13 mouse cellular contexts compared by ENCODE assay signal in genomic region chr9:43843711-43844127, GRCm38 (mm10).
A peak's percentile ranks its signal among the peaks of the same experiment; 100 is the strongest.
DNase-seq lines count a peak whose midpoint lies in the region; ATAC-seq and TF ChIP-seq lines count a peak whose summit lies in the region.
"Had no signal": no experiment of that assay in that cellular context is flagged by ENCODE, and none has a peak within 500 bp of the region (broad histone marks: within the 10 kb centered on the region; RNA-seq: fewer than 3 reads in every experiment).

No protein-coding gene starts in this region.

- peaks cover 40% of the 10 kb centered on the region for H3K27me3 ChIP-seq in kidney, embryonic 15.5 days
- no peaks in the 10 kb centered on the region for H3K27me3 ChIP-seq in embryonic facial prominence, embryonic 14.5 days (replicated peaks; ENCODE audit: control insufficient read depth, insufficient read depth, low read length)

- intact Hi-C loops in gastrocnemius, adult 2 months (cut with DNase I), result no loop called here

- no peak for TF ChIP-seq CTCF in gastrocnemius, adult 2 months (IDR thresholded peaks at IDR 0.05)

- WGBS in kidney, embryonic 15.5 days, result 2% methylated on average over 2 of the region's 3 CpGs
- 0% methylated on average over 2 of the region's 3 CpGs for WGBS in embryonic facial prominence, embryonic 14.5 days

- no peak overlapping the region for H3K27ac ChIP-seq in kidney, embryonic 15.5 days
- H3K27ac ChIP-seq in embryonic facial prominence, embryonic 14.5 days (replicated peaks; ENCODE audit: low read depth, low read length), result no peak overlapping the region
- no peak overlapping the region for H3K27ac ChIP-seq in gastrocnemius, adult 2 months
- H3K27ac ChIP-seq: macrophage had no signal

- no peak overlapping the region for H3K4me3 ChIP-seq in kidney, embryonic 15.5 days (replicated peaks)
- no peak overlapping the region for H3K4me3 ChIP-seq in embryonic facial prominence, embryonic 14.5 days (ENCODE audit: low read depth, low read length)
- H3K4me3 ChIP-seq in gastrocnemius, adult 2 months, result no peak overlapping the region
- H3K4me3 ChIP-seq: neural tube, embryonic 13.5 days had no signal

- H3K4me2 ChIP-seq in kidney, embryonic 15.5 days, result no peak overlapping the region
- no peak overlapping the region for H3K4me2 ChIP-seq in embryonic facial prominence, embryonic 14.5 days (ENCODE audit: low read depth, low read length)
- H3K4me2 ChIP-seq: neural tube, embryonic 13.5 days had no signal

- no peak overlapping the region for H3K9ac ChIP-seq in kidney, embryonic 15.5 days
- no peak overlapping the region for H3K9ac ChIP-seq in embryonic facial prominence, embryonic 14.5 days (ENCODE audit: low read depth, low read length)
- H3K9ac ChIP-seq: neural tube, embryonic 13.5 days had no signal

- H3K9me3 ChIP-seq in kidney, embryonic 15.5 days (replicated peaks), result no peaks in the 10 kb centered on the region
- H3K9me3 ChIP-seq in embryonic facial prominence, embryonic 14.5 days (ENCODE audit: control insufficient read depth, low read length), result no peaks in the 10 kb centered on the region
- H3K9me3 ChIP-seq: neural tube, embryonic 13.5 days had no signal

- DNase-seq in kidney, adult 9 months, result no peak
- DNase-seq in embryo, embryonic 10 days (ENCODE audit: low spot score), result peak; percentile 51
- DNase-seq in embryonic facial prominence, embryonic 14.5 days (ENCODE audit: low spot score), result no peak
- DNase-seq in lung, postnatal 4 days, result peak; percentile 15 to 63
- DNase-seq in spleen, adult 12 weeks (ENCODE audit: low spot score), result no peak
- DNase-seq in gastrocnemius, adult 2 months, result no peak
- DNase-seq in layer of hippocampus, adult 8-10 months (ENCODE audit: low spot score in 2 of 2), result no peak
- DNase-seq: cerebellum, postnatal 36 days; heart, adult 11 months; right cerebral cortex, postnatal 25 days had no signal

- peaks cover 22% of the 10 kb centered on the region for H3K4me1 ChIP-seq in kidney, embryonic 15.5 days
- H3K4me1 ChIP-seq in embryonic facial prominence, embryonic 14.5 days (ENCODE audit: control insufficient read depth, insufficient read depth, low read length), result no peaks in the 10 kb centered on the region

- H3K36me3 ChIP-seq in kidney, embryonic 15.5 days, result no peaks in the 10 kb centered on the region
- H3K36me3 ChIP-seq in embryonic facial prominence, embryonic 14.5 days (ENCODE audit: control insufficient read depth, insufficient read depth, low read length), result no peaks in the 10 kb centered on the region
- H3K36me3 ChIP-seq: neural tube, embryonic 13.5 days had no signal

- 0 out of 2 replicates have a peak, but pooled peaks have one; percentile 57 for ATAC-seq in kidney, embryonic 15.5 days (replicated peaks; ENCODE audit: low FRiP score)
- 0 out of 2 replicates have a peak, but pooled peaks have one; percentile 13 for ATAC-seq in embryonic facial prominence, embryonic 14.5 days (ENCODE audit: low read depth)

Comparison
In these comparisons a context has a peak if more than half of its experiments do, and no peak if none do; other contexts are left out.
1. DNase-seq: peak in embryo, embryonic 10 days (single experiment) and lung, postnatal 4 days (2 of 2); none in kidney, adult 9 months (single experiment), embryonic facial prominence, embryonic 14.5 days (single experiment), spleen, adult 12 weeks (single experiment), gastrocnemius, adult 2 months (single experiment) and layer of hippocampus, adult 8-10 months (0 of 2).